ENCODE assay signal across 8 mouse cellular contexts in the genomic region with DNA sequence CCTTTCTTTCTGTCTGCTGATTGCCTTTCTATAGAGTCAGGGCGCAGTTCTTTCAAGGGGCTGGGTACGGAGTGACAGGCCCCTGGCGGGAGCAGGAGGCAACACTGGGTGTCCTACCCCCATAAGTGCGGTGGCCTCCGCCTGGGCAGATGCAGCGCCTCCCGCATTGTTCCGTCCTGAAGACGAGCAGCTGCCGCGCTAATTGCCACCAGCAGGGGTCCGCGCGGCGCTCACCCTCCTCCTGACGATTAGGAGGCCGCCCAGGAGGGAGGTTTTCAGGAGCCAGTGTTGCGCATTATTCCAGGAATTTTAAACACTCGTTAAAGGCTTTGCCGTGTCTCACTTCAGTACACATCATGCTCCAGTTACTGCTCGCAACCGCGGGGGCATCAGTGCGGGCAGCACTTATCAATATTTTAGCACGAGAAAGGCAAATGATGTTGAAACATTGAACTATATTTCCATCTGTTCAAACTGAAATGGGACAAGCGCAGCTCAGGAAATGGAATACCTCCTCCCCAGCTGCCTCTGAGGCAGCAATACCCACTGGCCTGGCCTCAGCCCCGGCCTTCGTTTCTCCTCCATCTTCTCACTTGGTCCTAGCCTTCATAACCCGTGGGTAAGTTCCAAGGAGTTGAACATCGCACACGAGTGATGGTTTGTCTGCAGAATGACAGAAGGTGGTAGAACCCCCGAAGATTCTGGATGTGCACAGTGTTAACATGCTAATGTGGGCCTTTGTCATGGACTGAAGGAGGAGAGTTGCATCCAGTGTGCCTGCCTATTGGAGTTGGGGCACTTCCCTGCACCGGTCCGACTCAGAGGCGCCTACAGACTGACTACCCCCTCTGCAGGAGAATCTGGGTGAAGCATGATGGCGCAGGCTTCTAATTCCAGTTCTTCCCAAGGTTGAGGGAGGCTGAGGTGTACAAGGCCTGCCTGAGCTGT. TPM values are rescaled to one million over a fixed set of nuclear protein-coding genes. Genes with fewer than 3 reads are reported as not detected.
A peak's percentile ranks its signal among the peaks of the same experiment; 100 is the strongest.
DNase-seq lines count a peak whose midpoint lies in the region; ATAC-seq lines count a peak whose summit lies in the region.

No protein-coding gene starts in this region.

- WGBS in intestine, embryonic 16.5 days = 6% methylated on average over 36 of the region's 36 CpGs
- WGBS in stomach, embryonic 16.5 days = 5% methylated on average over 36 of the region's 36 CpGs

- H3K4me1 ChIP-seq in intestine, embryonic 16.5 days (ENCODE audit: control insufficient read depth, insufficient read depth, low read length) = peaks cover 7% of the 10 kb centered on the region
- H3K4me1 ChIP-seq in stomach, embryonic 16.5 days (ENCODE audit: control insufficient read depth, insufficient read depth, low read length) = no peaks in the 10 kb centered on the region; the same call in 1 of the 2 replicates

- no peak overlapping the region for H3K27ac ChIP-seq in intestine, embryonic 16.5 days (ENCODE audit: low read length)
- no peak overlapping the region for H3K27ac ChIP-seq in stomach, embryonic 16.5 days (ENCODE audit: low read length)

- H3K4me2 ChIP-seq in intestine, embryonic 16.5 days (ENCODE audit: low read depth, low read length) = peak overlapping the region; percentile 56
- peak overlapping the region; percentile 60 for H3K4me2 ChIP-seq in stomach, embryonic 16.5 days (ENCODE audit: low read depth, low read length)

- intact Hi-C loops in gastrocnemius, postnatal 14 days (cut with DNase I; ENCODE audit: low total_unique reads) = no loop called here

- peaks cover 32% of the 10 kb centered on the region for H3K27me3 ChIP-seq in intestine, embryonic 16.5 days (replicated peaks; ENCODE audit: control insufficient read depth, insufficient read depth, low read length)
- H3K27me3 ChIP-seq in stomach, embryonic 16.5 days (ENCODE audit: control insufficient read depth, insufficient read depth, low read length) = peaks cover 15% of the 10 kb centered on the region

- H3K9me3 ChIP-seq in intestine, embryonic 16.5 days (ENCODE audit: control insufficient read depth, low read length) = no peaks in the 10 kb centered on the region
- H3K9me3 ChIP-seq in stomach, embryonic 16.5 days (replicated peaks; ENCODE audit: control insufficient read depth, low read length) = no peaks in the 10 kb centered on the region

- peak overlapping the region; percentile 34 for H3K4me3 ChIP-seq in intestine, embryonic 16.5 days (ENCODE audit: low read length)
- H3K4me3 ChIP-seq in stomach, embryonic 16.5 days (replicated peaks; ENCODE audit: low read length) = peak overlapping the region; percentile 27

- H3K9ac ChIP-seq in intestine, embryonic 16.5 days (ENCODE audit: low read depth, low read length) = no peak overlapping the region
- peak overlapping the region; percentile 55 for H3K9ac ChIP-seq in stomach, embryonic 16.5 days (ENCODE audit: low read length)

- ATAC-seq in CD4-positive, CD25-positive, alpha-beta regulatory T cell, adult 4 months = no peak
- peak; percentile 64; the same call in 1 of the 2 replicates for ATAC-seq in intestine, embryonic 16.5 days
- peak; percentile 46; the same call in 1 of the 2 replicates for ATAC-seq in stomach, embryonic 16.5 days (ENCODE audit: insufficient read depth, low FRiP score)

- DNase-seq in CD4-positive, CD25-positive, alpha-beta regulatory T cell, adult 2 months (ENCODE audit: low read depth, low spot score) = peak; percentile 35
- DNase-seq in urinary bladder, postnatal 25 days (ENCODE audit: low spot score) = peak; percentile 45
- DNase-seq in urinary bladder, postnatal 10 days (ENCODE audit: low spot score) = no peak
- DNase-seq in gastrocnemius, postnatal 14 days = peak; percentile 59
- DNase-seq in lung, postnatal 14 days = peak; percentile 52

- H3K36me3 ChIP-seq in intestine, embryonic 16.5 days (ENCODE audit: control insufficient read depth, insufficient read depth, low read length) = no peaks in the 10 kb centered on the region
- H3K36me3 ChIP-seq in stomach, embryonic 16.5 days (ENCODE audit: control insufficient read depth, insufficient read depth, low read length) = no peaks in the 10 kb centered on the region

RNA-seq across cellular contexts. Expression of a gene that starts 32.6 kb away (rescaled TPM):
- under 1 TPM in 1 of 2 experiments, not detected in 1; 0.26 TPM for polyA plus RNA-seq in CD4-positive, CD25-positive, alpha-beta regulatory T cell, adult 4 months (2017; shearing (Covaris generic))
- total RNA-seq in gastrocnemius, postnatal 14 days (2021) = not detected
- polyA plus RNA-seq in intestine, embryonic 16.5 days (2015; fragmentation: Nextera tagmentation; extraction: Ambion mirVana) = not detected in 2 replicates
- polyA plus RNA-seq in stomach, embryonic 16.5 days (2015; fragmentation: Nextera tagmentation; extraction: Ambion mirVana) = not detected in 2 replicates

RNA-seq across cellular contexts. Expression of a gene that starts 42.1 kb away (rescaled TPM):
- not detected for polyA plus RNA-seq in CD4-positive, CD25-positive, alpha-beta regulatory T cell, adult 4 months (2017; shearing (Covaris generic))
- 10 to 100 TPM in 1 of 2 experiments, 1 to 10 TPM in 1; 6.2 to 12.2 TPM for total RNA-seq in gastrocnemius, postnatal 14 days (2021)
- polyA plus RNA-seq in intestine, embryonic 16.5 days (2015; fragmentation: Nextera tagmentation; extraction: Ambion mirVana) = 0.12 and 0.13 TPM in 2 replicates
- polyA plus RNA-seq in stomach, embryonic 16.5 days (2015; fragmentation: Nextera tagmentation; extraction: Ambion mirVana) = 2.6 and 3.4 TPM in 2 replicates
